Mouse (Mus musculus): ENCODE results near the gene Dnah2. TPM values are rescaled to one million over a fixed set of nuclear protein-coding genes. Genes with fewer than 3 reads are reported as not detected.
A peak's percentile ranks its signal among the peaks of the same experiment; 100 is the strongest.

Gene Dnah2
- polyA plus RNA-seq, 1 experiment from 2014 or later, result 0.20 TPM

DNA sequence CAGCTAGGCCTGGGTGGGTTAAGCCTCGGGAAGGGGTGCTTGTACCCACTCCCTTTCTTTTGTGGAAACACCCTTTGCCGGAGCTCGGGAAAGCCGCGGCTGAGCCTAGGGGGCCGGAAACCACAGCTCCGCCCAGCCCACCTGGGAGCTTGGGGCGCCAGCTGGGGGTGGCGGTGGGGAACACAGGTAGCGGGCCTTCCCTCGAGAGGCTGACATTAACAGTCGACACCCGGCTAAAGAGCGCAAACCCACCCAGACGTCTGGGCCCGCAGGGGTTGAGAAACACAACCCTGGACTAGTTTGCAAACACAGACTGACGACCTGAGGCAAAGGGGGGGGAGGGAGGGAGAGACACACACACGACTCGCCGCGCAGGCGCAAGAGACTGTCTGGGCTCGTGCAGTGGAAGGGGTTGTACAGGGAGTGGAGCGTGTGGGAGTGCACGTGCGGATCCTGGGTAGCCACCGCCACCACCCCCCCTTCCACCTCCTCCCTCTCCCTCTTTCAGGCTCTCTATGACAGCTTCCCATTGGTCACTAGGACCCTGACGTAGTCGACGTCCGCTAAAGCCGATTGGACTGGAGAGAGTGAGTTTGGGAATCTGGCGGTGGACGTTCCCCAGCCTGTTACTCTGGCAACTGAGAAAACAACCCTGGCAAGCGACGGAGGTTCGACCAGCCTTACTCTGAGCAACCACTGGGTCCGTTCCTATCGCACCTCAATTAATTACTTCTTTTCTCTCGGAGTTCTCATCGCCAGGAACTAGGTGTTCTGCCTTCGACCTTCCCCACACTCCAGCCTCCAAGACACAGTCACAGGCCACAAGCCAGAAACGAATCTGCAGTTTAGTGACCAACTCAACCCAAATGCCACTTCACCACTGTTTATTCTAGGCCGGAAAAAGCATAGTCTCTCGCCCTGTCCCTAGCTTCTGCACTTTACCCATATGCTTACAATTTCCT is 130.1 kb downstream of the Dnah2 start:
- ATAC-seq (ENCODE audit: insufficient read depth), result peak; percentile 78
- no peaks in the 10 kb centered on the region for H3K36me3 ChIP-seq (replicated peaks)
- H3K4me1 ChIP-seq (replicated peaks), result peaks cover 75% of the 10 kb centered on the region
- peak overlapping the region; percentile 82 for H3K27ac ChIP-seq (replicated peaks)
- H3K9me3 ChIP-seq (replicated peaks), result no peaks in the 10 kb centered on the region
- WGBS (ENCODE audit: insufficient replicate concordance), result under 1% methylated on average over 44 of the region's 45 CpGs
- H3K4me2 ChIP-seq, result peak overlapping the region; percentile 100
- peaks cover 75% of the 10 kb centered on the region for H3K27me3 ChIP-seq
- H3K4me3 ChIP-seq (replicated peaks), result peak overlapping the region; percentile 56
- peak overlapping the region; percentile 49; the same call in 1 of the 2 replicates for H3K9ac ChIP-seq

DNA sequence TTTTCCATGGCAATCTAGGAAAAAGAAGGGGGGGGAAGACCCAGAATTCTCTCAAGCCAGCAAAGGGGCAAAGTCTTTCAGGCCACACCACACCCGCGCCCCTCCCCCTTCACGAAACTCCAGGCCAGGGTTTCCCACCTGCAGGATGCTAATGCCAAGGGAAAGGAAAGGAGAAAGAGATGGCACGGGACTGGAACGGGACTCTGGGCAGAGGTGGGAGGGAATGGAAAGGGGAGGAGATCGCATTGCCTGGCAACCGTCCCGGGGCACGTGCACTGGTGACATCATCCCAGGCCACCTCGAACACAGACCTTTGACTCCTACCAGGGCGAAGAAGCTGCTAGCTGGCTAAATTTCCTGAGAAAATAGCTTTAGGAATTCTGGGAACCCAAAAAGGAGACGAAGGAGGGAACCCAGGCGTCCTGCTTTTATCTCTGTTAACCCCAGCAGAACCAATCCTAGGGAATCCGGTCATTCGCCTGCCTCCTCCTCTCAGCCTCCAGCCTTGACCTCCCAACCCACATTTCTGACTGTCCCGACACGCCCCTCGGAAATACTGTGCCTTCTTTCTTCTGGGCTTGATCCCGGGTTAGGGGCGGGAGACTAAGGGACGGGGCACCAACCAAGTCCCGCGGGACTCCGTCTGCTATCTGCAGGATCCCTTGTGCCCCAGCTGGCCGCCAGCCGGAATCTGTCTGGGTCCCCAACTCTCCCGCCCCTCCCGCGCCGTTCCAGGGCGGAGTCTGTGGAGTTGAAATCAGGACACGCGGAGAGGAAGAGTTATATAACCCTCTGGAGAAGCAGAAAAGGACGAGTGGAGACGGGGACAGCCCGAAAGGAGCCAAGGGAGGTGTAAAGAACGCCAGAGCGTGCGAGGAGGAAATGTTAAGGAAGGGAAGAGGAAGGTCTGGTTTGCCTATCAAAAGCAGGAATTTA is 131.2 kb downstream of the Dnah2 start:
- H3K4me2 ChIP-seq, result peak overlapping the region; percentile 100
- no peaks in the 10 kb centered on the region for H3K9me3 ChIP-seq (replicated peaks)
- H3K27me3 ChIP-seq, result peaks cover 71% of the 10 kb centered on the region
- H3K9ac ChIP-seq, result peak overlapping the region; percentile 49; the same call in 1 of the 2 replicates
- H3K4me1 ChIP-seq (replicated peaks), result peaks cover 85% of the 10 kb centered on the region
- peak overlapping the region; percentile 56 for H3K4me3 ChIP-seq (replicated peaks)
- H3K27ac ChIP-seq (replicated peaks), result peak overlapping the region; percentile 82
- H3K36me3 ChIP-seq (replicated peaks), result no peaks in the 10 kb centered on the region
- WGBS (ENCODE audit: insufficient replicate concordance), result under 1% methylated on average over 39 of the region's 39 CpGs
- ATAC-seq (ENCODE audit: insufficient read depth), result peak; percentile 24

DNA sequence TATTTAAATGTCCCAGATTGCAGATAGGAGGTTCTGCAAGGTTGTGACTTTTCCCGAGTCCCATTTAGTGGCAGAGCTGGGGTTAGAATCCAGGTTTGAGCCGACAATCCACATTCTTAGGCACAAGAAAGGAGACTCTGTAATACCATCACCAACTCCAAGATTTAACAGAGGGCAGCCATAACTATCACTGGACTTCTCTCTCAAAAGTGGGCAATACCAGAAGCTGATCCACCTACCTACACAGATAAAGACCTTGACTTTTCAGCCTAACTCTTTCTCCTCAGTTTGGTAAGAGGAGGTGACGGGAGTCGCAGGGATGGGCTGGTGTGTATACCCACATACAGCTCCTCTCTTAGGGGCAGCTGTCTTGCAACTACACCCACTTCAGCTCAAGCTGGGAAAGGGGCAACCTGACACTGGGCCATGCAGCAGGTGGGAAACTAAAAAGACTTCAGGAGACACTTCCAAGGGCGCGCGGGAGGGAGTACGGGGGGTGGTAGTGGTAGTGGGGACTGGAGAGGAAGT is 131.9 kb downstream of the Dnah2 start:
- no peaks in the 10 kb centered on the region for H3K9me3 ChIP-seq (replicated peaks)
- H3K4me3 ChIP-seq (replicated peaks), result peak overlapping the region; percentile 56
- H3K36me3 ChIP-seq (replicated peaks), result no peaks in the 10 kb centered on the region
- no peak overlapping the region for H3K9ac ChIP-seq
- peaks cover 93% of the 10 kb centered on the region for H3K4me1 ChIP-seq (replicated peaks)
- H3K27me3 ChIP-seq, result peaks cover 64% of the 10 kb centered on the region
- peak overlapping the region; percentile 100 for H3K4me2 ChIP-seq
- no peak for ATAC-seq (ENCODE audit: insufficient read depth)
- H3K27ac ChIP-seq (replicated peaks), result peak overlapping the region; percentile 82
- WGBS (ENCODE audit: insufficient replicate concordance), result 24% methylated on average over 8 of the region's 8 CpGs

DNA sequence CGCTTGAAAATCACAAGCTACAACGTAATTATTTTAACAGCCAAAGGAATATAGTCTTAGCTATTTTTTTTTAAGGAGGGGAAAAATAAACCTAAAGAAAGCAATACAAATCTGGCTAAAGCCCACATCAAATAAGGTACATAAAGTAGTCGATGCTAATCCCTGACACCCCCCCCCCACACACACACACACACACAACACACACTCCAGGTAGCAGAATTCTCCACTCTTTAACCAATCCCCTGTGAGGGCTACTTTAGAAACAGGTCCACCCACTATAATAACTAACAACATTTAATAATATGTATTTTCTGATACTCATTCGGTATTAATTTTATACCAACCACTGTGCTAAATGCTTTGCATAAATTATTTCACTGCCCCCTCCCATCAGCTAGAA is 132.4 kb downstream of the Dnah2 start:
- Histone ChIP-seq H3K9ac (no peak overlapping the region), H3K9me3 (replicated peaks) (no peaks in the 10 kb centered on the region), H3K4me1 (replicated peaks) (peaks cover 96% of the 10 kb centered on the region), H3K36me3 (replicated peaks) (no peaks in the 10 kb centered on the region), H3K4me3 (replicated peaks) (peak overlapping the region; percentile 56), H3K27ac (replicated peaks) (peak overlapping the region; percentile 79; the same call in 1 of the 2 replicates), H3K4me2 (peak overlapping the region; percentile 100), H3K27me3 (peaks cover 59% of the 10 kb centered on the region)
- 6% methylated on average over 4 of the region's 4 CpGs for WGBS (ENCODE audit: insufficient replicate concordance)
- ATAC-seq (ENCODE audit: insufficient read depth), result no peak

DNA sequence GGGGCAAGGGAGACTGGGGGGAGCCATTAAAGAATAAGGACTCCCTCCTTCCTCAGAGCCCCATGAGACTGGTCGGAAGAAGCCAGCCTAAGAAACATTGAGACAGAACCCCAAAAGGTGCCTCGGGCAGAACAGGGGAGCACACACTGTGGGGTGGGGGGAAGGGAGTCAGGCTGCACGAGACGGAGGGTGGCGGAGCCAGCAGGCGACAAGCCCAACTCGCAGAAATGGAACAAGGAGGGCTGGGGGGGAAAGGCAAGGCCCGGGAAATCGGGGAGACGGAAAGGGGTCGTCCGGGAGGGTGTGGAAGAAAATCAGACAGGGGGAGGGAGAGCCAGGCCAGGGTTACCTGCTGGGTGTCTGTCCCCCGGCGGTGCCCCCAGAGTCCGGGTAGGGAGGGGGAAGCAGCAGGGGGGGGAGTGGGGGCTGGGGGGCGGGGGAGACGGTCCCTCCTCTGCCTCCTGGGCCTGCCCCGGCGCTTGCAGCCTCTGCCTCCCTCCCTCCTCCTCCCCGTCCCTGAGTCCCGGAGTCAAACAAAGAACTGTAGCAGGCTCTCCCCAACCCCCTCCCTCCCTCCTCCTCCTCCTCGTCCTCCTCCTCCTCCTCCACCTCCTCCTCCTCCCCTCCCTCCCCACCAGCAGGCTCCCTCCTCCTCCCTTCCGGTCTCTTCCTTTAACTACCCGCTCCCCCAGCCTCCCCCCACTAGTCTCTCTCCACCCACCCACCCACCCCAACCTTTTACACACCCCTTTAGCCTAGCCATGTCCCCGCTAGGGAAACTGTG is 133.1 kb downstream of the Dnah2 start:
- Histone ChIP-seq H3K27ac (replicated peaks) (peak overlapping the region; percentile 79), H3K4me2 (peak overlapping the region; percentile 100), H3K27me3 (peaks cover 52% of the 10 kb centered on the region), H3K4me1 (replicated peaks) (peaks cover 96% of the 10 kb centered on the region), H3K9ac (peak overlapping the region; percentile 33; the same call in 1 of the 2 replicates), H3K4me3 (replicated peaks) (peak overlapping the region; percentile 56), H3K36me3 (replicated peaks) (no peaks in the 10 kb centered on the region), H3K9me3 (replicated peaks) (no peaks in the 10 kb centered on the region)
- 1% methylated on average over 23 of the region's 25 CpGs for WGBS (ENCODE audit: insufficient replicate concordance)
- ATAC-seq (ENCODE audit: insufficient read depth), result no peak

DNA sequence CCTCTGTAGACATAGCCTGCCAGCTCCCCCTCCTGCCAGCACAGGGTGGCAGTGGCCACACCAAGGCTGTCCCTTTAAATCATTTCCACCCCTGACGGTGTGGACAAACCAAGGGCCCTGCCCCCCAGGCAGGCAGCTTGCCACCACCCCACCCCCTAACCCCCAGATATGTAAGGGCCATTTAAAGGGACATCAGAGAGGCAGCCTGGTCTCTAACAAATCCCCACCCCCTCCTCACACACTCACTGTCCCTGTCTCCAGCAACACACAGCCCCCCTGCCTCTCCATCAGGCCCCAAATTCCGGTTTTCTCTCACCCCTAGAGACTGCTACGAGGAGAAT is 133.6 kb downstream of the Dnah2 start:
- ATAC-seq (ENCODE audit: insufficient read depth), result no peak
- H3K36me3 ChIP-seq (replicated peaks), result no peaks in the 10 kb centered on the region
- H3K9ac ChIP-seq, result peak overlapping the region; percentile 33; the same call in 1 of the 2 replicates
- peaks cover 47% of the 10 kb centered on the region for H3K27me3 ChIP-seq
- no peaks in the 10 kb centered on the region for H3K9me3 ChIP-seq (replicated peaks)
- peak overlapping the region; percentile 56 for H3K4me3 ChIP-seq (replicated peaks)
- 10% methylated on average over 3 of the region's 3 CpGs for WGBS (ENCODE audit: insufficient replicate concordance)
- peaks cover 96% of the 10 kb centered on the region for H3K4me1 ChIP-seq (replicated peaks)
- H3K4me2 ChIP-seq, result peak overlapping the region; percentile 100
- peak overlapping the region; percentile 79 for H3K27ac ChIP-seq (replicated peaks)

DNA sequence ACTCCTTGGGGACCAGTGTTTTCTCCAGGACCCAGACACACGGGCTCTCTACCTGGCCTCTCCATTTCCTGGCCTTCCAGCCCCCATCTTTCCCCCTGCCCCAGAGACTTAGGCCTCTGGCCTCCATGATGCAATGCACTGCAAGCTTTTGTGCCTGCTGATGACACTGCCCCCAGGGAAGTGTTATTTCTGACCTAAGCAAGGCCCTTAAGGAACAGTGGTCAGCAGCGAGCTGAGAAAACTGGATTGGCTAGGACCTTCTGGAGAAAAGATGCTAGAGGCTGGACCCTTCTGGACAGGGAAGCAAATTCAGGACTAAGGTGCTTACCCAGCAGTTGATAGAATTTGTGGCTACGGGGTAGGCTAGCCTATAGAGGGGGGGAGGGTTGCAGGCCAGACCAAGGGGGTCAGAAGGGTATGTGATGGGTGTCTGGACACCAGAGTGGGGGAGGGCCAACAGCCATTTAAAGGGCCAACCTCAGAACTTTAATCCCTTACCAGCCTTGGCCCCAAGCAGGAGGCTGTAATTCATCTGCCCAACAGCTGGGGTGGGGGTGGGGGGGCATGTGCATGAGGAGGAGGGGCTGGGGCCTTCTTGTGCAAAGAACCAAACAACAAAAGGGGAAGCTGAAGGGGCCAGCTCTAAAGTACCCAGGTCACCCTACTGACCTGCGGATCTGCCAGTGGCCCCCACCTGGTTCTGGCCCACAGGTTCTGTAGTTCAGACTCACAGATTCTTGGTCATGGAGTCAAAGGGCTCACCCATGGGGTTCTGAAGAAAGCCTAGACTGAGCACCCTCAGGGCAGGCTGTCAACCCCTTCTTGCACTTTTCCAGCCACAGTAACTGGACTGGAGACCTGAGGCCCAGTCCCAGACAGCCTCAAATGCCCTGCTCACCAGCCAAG is 134.2 kb downstream of the Dnah2 start:
- Histone ChIP-seq H3K36me3 (replicated peaks) (no peaks in the 10 kb centered on the region), H3K9me3 (replicated peaks) (no peaks in the 10 kb centered on the region), H3K4me1 (replicated peaks) (peaks cover 96% of the 10 kb centered on the region), H3K27me3 (peaks cover 41% of the 10 kb centered on the region), H3K9ac (peak overlapping the region; percentile 33; the same call in 1 of the 2 replicates), H3K27ac (replicated peaks) (peak overlapping the region; percentile 79), H3K4me3 (replicated peaks) (peak overlapping the region; percentile 56), H3K4me2 (peak overlapping the region; percentile 100)
- no peak for ATAC-seq (ENCODE audit: insufficient read depth)
- WGBS (ENCODE audit: insufficient replicate concordance), result 35% methylated on average over 4 of the region's 4 CpGs

DNA sequence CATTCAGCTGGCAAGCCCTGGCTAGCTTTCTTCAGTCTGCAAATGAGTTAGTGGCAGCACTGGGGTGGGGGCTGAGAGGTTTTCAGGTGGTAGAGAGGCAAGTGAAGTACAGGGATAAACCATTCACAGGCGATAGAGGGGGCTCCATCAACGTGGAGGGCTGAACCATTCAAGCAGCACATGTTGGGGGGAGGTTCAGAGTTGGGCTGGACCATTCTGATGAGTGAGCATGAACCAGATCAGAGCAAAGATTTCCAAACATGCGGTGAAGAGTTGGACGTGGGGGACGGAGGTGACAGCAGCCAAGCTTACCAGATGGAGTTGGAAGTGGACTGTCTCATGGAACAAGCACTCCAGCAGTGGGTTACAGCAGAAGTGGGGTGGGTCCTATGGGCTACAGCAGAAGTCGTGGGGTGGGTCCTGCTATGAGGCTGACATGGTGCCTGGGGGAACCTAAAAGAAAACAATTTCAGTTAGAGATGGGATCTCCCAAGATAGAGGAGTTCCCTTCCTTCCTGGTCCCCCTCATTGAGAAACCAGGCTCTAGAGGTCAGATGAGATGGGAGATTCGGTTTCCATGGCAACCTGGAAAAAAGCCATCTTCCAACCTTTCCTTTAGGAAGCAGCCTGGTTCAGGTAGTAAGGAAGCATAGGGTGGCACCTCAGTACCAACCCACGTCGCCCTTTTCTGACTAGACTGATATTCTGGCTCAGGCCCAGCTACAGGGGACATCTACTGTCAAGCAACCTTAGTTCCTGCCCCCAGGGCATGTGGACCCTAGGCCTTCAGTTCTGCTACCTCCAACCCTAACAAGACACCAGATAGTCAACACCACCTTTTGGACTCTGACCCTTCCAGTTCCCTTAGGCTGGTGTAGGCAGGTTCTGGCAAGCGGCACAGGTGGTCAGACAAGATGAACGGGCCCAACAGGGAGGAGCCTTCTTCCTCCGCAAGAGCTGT is 135.4 kb downstream of the Dnah2 start, which contains the start of gene Kdm6b:
Gene Kdm6b, minus strand, starts transcription at position 455 of the 961 bp plus-strand sequence.
- no peak within 1 kb of the TSS for H3K9ac ChIP-seq
- no peaks in the 10 kb centered on the region for H3K9me3 ChIP-seq (replicated peaks)
- 45% methylated on average over 12 of the region's 12 CpGs for WGBS (ENCODE audit: insufficient replicate concordance)
- peak within 1 kb of the TSS; percentile 69 for H3K4me3 ChIP-seq (replicated peaks)
- H3K4me2 ChIP-seq, result peak within 1 kb of the TSS; percentile 100
- H3K36me3 ChIP-seq (replicated peaks), result no peaks in the 10 kb centered on the region
- no peak for ATAC-seq (ENCODE audit: insufficient read depth)
- peaks cover 95% of the 10 kb centered on the region for H3K4me1 ChIP-seq (replicated peaks)
- peak within 1 kb of the TSS; percentile 92 for H3K27ac ChIP-seq (replicated peaks)
- H3K27me3 ChIP-seq, result peaks cover 31% of the 10 kb centered on the region
